Mouse (Mus musculus) forebrain, embryonic 12.5 days (tissue): ENCODE results near the gene Atrnl1. TPM values are rescaled to one million over a fixed set of nuclear protein-coding genes. Genes with fewer than 3 reads are reported as not detected.
A peak's percentile ranks its signal among the peaks of the same experiment; 100 is the strongest.

Source experiments
- ATAC-seq: fragments of 200-750 bp; cut with Nextera tagmentation; 2 replicates; pipeline ENCODE4 v1.8.0; 2017; ENCODE audit warnings: moderate TSS enrichment; ENCODE audit not compliant: low FRiP score
- H3K27ac ChIP-seq: fragments of 300-500 bp; sonication (generic); 2 replicates; pipeline ENCODE4 v1.5.1; 2016; ENCODE audit warnings: mild to moderate bottlenecking
- H3K27me3 ChIP-seq: fragments of 300-500 bp; sonication (generic); 2 replicates; pipeline ENCODE4 v1.6.1; 2016; ENCODE audit warnings: mild to moderate bottlenecking
- H3K36me3 ChIP-seq: fragments of 300-500 bp; sonication (generic); replicated peaks from 2 replicates; pipeline ENCODE4 v1.6.1; 2016; ENCODE audit warnings: mild to moderate bottlenecking
- H3K4me1 ChIP-seq: fragments of 300-500 bp; sonication (generic); 2 replicates; pipeline ENCODE4 v1.6.1; 2016
- H3K4me2 ChIP-seq: fragments of 300-500 bp; sonication (generic); 2 replicates; pipeline ENCODE4 v1.6.1; 2016; ENCODE audit warnings: mild to moderate bottlenecking, moderate library complexity
- H3K4me3 ChIP-seq: fragments of 300-500 bp; sonication (generic); replicated peaks from 2 replicates; pipeline ENCODE4 v1.5.1; 2016; ENCODE audit warnings: mild to moderate bottlenecking
- H3K9ac ChIP-seq: fragments of 300-500 bp; sonication (generic); 2 replicates; pipeline ENCODE4 v1.6.1; 2016; ENCODE audit warnings: mild to moderate bottlenecking
- H3K9me3 ChIP-seq: fragments of 300-500 bp; sonication (generic); 2 replicates; pipeline ENCODE4 v1.6.1; 2016
- WGBS: fragments of 180-500 bp; shearing (Covaris S2); methylation state at CpG from one replicate; pipeline ENCODE4 v1.1.7; 2016; 5-methylcytosine and 5-hydroxymethylcytosine counted together
- polyA plus RNA-seq: library from polyadenylated mRNA; unstranded; fragments of >200 nt; fragmentation: Nextera tagmentation; extraction: Ambion mirVana; gene quantifications from 2 replicates; pipeline ENCODE4 v1.2.1, GENCODE M21; 2016

Atrnl1 gene
- polyA plus RNA-seq, 1 experiment from 2014 or later = 7.8 TPM

DNA sequence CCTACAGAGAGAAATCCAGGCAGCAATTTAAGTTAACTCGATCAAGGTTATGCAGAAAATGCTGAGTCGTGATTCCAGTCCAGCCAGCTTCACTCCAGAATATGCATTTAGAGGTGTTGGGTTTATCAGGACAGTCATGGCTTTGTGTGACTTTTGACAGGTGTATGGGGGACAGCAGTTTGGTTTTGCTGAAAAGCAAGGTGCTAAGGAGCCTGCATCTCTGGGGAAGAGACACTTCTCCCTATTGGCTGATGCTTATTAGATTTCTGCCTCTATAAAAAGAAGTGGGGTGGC is 1.3 kb downstream of the Atrnl1 start:
- Histone ChIP-seq H3K9ac (peak overlapping the region; percentile 92), H3K9me3 (no peaks in the 10 kb centered on the region), H3K4me1 (peaks cover 35% of the 10 kb centered on the region), H3K4me3 (peak overlapping the region; percentile 94), H3K36me3 (no peaks in the 10 kb centered on the region), H3K27ac (no peak overlapping the region), H3K27me3 (no peaks in the 10 kb centered on the region), H3K4me2 (peak overlapping the region; percentile 100)
- 11% methylated on average over 2 of the region's 2 CpGs for WGBS
- no peak for ATAC-seq

DNA sequence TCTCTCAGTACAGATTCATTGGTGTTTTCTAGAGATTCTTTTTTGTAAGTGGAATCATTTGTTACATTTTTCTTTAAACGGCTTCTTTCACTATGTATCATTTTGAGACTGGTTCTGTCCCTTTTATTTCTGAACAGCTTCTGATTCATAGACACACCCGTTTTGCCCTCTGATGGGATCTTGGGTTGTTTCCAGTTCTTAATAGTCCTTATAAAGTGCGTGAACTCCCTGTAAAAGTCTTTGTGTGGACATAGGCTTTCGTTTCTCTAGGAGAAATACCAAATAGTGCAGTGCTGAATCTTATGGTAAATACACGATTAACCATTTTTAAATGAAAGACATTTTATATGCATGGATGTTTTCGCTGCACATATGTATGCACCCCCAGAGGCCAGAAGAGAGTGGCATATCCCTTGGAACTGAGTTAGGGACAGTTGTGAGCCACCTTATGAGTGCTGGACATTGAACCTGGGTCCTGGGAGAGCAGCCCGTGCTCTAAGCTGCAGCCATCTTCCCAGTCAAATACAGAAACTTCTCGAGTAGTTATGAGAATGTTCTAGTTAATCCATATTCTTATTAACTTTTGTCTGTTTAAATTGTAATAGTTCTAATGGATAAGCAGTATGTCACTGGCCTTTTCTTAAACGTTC is 5.3 kb downstream of the Atrnl1 start:
- Histone ChIP-seq H3K9me3 (no peaks in the 10 kb centered on the region), H3K27me3 (no peaks in the 10 kb centered on the region), H3K4me1 (peaks cover 21% of the 10 kb centered on the region), H3K4me2 (no peak overlapping the region), H3K9ac (no peak overlapping the region), H3K4me3 (no peak overlapping the region), H3K36me3 (peaks cover 5% of the 10 kb centered on the region; the same call in 1 of the 2 replicates), H3K27ac (no peak overlapping the region)
- ATAC-seq = no peak
- WGBS = 88% methylated on average over 9 of the region's 9 CpGs

DNA sequence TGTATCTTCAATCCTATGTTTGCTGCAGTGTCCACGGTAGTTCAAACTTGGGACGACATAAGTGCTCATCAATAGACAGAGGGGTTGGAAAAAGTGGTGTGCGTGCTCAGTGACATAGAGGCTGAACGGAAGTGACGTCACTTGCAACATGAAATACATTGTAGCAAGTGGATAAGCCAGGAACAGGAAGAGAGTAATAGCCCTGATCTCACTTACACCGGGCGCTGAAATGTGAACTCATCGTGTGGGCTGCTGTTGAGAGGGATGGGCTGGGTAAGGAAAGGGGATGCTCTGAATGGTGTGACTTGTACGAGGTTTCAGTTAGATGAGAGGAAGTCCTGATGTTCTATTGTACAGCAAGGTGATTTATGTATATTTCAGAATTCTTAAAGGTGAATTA is 8.3 kb downstream of the Atrnl1 start:
- ATAC-seq = no peak
- no peak overlapping the region for H3K27ac ChIP-seq
- H3K4me2 ChIP-seq = no peak overlapping the region
- H3K4me1 ChIP-seq = no peaks in the 10 kb centered on the region
- 89% methylated on average over 9 of the region's 9 CpGs for WGBS
- H3K36me3 ChIP-seq = peaks cover 5% of the 10 kb centered on the region; the same call in 1 of the 2 replicates
- no peaks in the 10 kb centered on the region for H3K27me3 ChIP-seq
- no peak overlapping the region for H3K9ac ChIP-seq
- H3K9me3 ChIP-seq = no peaks in the 10 kb centered on the region
- H3K4me3 ChIP-seq = no peak overlapping the region

DNA sequence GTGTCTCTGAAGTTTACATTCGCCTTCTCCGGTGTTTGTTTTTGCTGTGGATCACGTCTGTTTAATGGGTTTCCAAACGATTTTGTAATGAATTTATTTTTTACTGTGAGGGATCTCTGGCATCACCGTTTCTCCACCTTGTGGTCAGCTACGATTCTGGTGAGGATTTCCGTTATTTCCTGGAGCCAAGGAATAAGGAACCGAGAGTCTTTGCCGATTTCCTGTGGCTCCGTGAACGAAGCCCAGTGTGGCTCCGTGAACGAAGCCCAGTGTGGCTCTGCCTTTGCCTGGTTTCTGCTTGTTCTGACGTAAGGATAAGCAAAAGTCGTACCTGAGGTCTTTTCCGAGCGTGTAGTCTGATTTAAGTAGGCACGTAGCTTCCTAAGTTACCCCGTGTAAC is 11.0 kb downstream of the Atrnl1 start:
- Histone ChIP-seq H3K9ac (no peak overlapping the region), H3K36me3 (peaks cover 5% of the 10 kb centered on the region; the same call in 1 of the 2 replicates), H3K27ac (no peak overlapping the region), H3K27me3 (no peaks in the 10 kb centered on the region), H3K4me1 (no peaks in the 10 kb centered on the region), H3K4me2 (no peak overlapping the region), H3K9me3 (no peaks in the 10 kb centered on the region), H3K4me3 (no peak overlapping the region)
- WGBS = 94% methylated on average over 19 of the region's 19 CpGs
- ATAC-seq = no peak

- no peak overlapping the region for H3K4me2 ChIP-seq
- no peak for ATAC-seq
Measured at GRCm38 (mm10) chr19:57625738-57626137, 14.9 kb downstream of the Atrnl1 start.

DNA sequence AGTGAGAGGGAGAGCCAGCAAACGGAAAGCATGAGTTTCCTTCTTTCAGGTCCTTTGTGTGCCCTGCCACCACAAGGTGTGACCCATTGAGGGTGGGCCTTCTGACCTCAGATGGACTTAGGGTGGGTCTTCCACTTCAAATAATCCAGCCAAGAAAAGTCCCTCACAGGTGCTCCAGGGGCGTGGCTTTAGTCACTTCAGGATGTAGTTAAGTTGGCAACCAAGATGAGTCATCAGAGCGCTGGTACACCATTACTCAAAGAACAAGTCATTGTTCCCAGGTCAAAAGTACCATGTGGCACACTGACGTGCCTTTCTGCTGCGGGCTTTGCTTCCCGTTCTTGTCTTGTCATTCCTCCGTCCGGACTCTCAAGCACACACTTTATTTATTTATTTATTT is 16.4 kb downstream of the Atrnl1 start:
- 92% methylated on average over 8 of the region's 8 CpGs for WGBS
- ATAC-seq = no peak
- H3K4me2 ChIP-seq = no peak overlapping the region
- H3K9me3 ChIP-seq = no peaks in the 10 kb centered on the region
- no peaks in the 10 kb centered on the region for H3K27me3 ChIP-seq
- no peak overlapping the region for H3K9ac ChIP-seq
- no peaks in the 10 kb centered on the region for H3K4me1 ChIP-seq
- H3K36me3 ChIP-seq = no peaks in the 10 kb centered on the region
- H3K27ac ChIP-seq = no peak overlapping the region
- no peak overlapping the region for H3K4me3 ChIP-seq

More at GRCm38 (mm10) chr19:57625738-57626137, 14.9 kb downstream of the Atrnl1 start:
- Histone ChIP-seq H3K9ac (no peak overlapping the region), H3K9me3 (no peaks in the 10 kb centered on the region), H3K4me1 (no peaks in the 10 kb centered on the region), H3K4me3 (no peak overlapping the region), H3K36me3 (no peaks in the 10 kb centered on the region), H3K27ac (peak overlapping the region; percentile 66), H3K27me3 (no peaks in the 10 kb centered on the region)
- 83% methylated on average over 9 of the region's 9 CpGs for WGBS

- H3K4me1 ChIP-seq = no peaks in the 10 kb centered on the region
- H3K36me3 ChIP-seq = peaks cover 6% of the 10 kb centered on the region; the same call in 1 of the 2 replicates
- H3K27me3 ChIP-seq = no peaks in the 10 kb centered on the region
- H3K27ac ChIP-seq = no peak overlapping the region
- 94% methylated on average over 21 of the region's 21 CpGs for WGBS
- ATAC-seq = no peak
- H3K4me2 ChIP-seq = no peak overlapping the region
- no peaks in the 10 kb centered on the region for H3K9me3 ChIP-seq
- H3K9ac ChIP-seq = no peak overlapping the region
- H3K4me3 ChIP-seq = no peak overlapping the region
Measured at GRCm38 (mm10) chr19:57642536-57642935, 31.7 kb downstream of the Atrnl1 start.

- no peaks in the 10 kb centered on the region for H3K9me3 ChIP-seq
- peaks cover 6% of the 10 kb centered on the region; the same call in 1 of the 2 replicates for H3K36me3 ChIP-seq
- H3K4me3 ChIP-seq = no peak overlapping the region
- no peak overlapping the region for H3K27ac ChIP-seq
- no peaks in the 10 kb centered on the region for H3K27me3 ChIP-seq
- H3K9ac ChIP-seq = no peak overlapping the region
- WGBS = 74% methylated on average over 2 of the region's 2 CpGs
- no peak for ATAC-seq
- no peak overlapping the region for H3K4me2 ChIP-seq
- no peaks in the 10 kb centered on the region for H3K4me1 ChIP-seq
Measured at GRCm38 (mm10) chr19:57642980-57643379, 32.1 kb downstream of the Atrnl1 start.

DNA sequence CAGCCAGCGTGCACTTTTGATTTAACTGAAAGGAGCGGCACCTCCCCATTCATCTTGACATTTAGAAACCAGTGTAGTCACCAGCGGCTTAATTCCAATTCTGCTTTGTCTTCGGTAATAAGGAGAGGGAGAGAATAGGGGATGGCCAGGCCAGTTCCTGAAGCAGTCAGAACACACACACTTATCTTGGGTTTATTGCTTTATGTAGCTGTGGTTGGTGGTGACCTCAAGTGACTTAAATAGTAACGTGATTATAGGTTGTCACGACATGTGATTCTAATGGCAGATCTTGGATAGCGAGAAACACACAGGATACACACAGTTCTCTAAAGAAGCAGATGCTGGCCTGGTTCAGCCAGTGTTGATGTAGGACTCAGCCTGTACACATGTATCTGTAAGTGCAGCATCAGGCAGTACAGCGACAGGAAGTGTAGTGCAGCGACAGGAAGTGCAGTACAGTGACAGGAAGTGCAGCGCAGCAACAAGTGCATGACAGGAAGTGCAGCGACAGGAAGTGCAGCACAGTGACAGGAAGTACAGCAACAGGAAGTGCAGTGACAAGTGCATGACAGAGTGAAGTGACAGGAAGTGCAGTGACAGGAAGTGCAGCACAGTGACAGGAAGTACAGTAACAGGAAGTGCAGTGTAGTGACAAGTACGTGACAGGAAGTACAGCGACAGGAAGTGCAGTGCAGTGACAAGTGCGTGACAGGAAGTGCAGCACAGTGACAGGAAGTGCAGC is 37.5 kb downstream of the Atrnl1 start:
- no peaks in the 10 kb centered on the region for H3K4me1 ChIP-seq
- H3K27ac ChIP-seq = no peak overlapping the region
- peaks cover 3% of the 10 kb centered on the region; the same call in 1 of the 2 replicates for H3K9me3 ChIP-seq
- WGBS = 88% methylated on average over 14 of the region's 14 CpGs
- ATAC-seq = no peak; the same call in 1 of the 2 replicates
- no peaks in the 10 kb centered on the region for H3K36me3 ChIP-seq
- no peak overlapping the region for H3K9ac ChIP-seq
- H3K4me2 ChIP-seq = no peak overlapping the region
- H3K4me3 ChIP-seq = no peak overlapping the region
- H3K27me3 ChIP-seq = no peaks in the 10 kb centered on the region

DNA sequence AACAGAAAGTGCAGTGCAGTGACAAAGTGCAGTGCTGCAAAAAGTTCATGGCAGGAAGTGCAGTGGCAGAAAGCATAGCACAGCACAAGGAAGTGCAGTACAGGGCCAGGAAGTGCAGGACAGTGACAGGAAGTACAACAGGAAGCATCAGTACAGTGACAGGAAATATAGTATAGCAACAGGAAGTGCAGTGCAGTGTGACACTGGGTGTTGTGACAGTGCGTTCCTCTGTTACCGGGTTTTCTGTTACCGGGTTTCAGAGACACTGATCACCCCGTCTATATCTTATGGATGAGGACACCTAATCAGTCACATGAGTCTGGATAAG is 38.1 kb downstream of the Atrnl1 start:
- Histone ChIP-seq H3K4me1 (no peaks in the 10 kb centered on the region), H3K9ac (no peak overlapping the region), H3K27me3 (no peaks in the 10 kb centered on the region), H3K4me3 (no peak overlapping the region), H3K36me3 (no peaks in the 10 kb centered on the region), H3K27ac (no peak overlapping the region), H3K4me2 (no peak overlapping the region), H3K9me3 (peaks cover 3% of the 10 kb centered on the region; the same call in 1 of the 2 replicates)
- ATAC-seq = no peak; the same call in 1 of the 2 replicates
- over 99% methylated on average over 4 of the region's 4 CpGs for WGBS

DNA sequence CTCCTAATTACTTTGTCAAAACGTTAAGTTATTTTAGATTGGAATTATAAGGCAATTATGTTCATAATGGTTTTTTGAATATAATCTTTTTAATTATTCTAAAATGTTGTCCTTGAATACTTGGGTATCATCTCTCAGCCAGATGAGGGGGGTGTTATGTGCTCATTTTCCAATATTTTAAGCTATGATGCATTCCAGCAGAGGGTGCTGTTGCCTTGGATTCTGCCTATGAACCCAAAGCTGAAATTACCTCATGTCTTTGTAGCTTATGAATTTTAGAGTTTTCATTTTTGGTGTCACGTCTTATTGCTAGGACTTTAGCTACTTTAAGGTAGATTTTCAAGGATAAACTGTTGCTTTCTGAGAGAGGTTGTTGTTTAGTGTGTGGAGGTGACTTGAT is 44.2 kb downstream of the Atrnl1 start:
- Histone ChIP-seq H3K4me2 (no peak overlapping the region), H3K27me3 (no peaks in the 10 kb centered on the region), H3K4me3 (no peak overlapping the region), H3K9ac (no peak overlapping the region), H3K9me3 (no peaks in the 10 kb centered on the region), H3K4me1 (no peaks in the 10 kb centered on the region), H3K36me3 (peaks cover 9% of the 10 kb centered on the region), H3K27ac (no peak overlapping the region)
- ATAC-seq = no peak
- WGBS = 75% methylated on average over 2 of the region's 2 CpGs

DNA sequence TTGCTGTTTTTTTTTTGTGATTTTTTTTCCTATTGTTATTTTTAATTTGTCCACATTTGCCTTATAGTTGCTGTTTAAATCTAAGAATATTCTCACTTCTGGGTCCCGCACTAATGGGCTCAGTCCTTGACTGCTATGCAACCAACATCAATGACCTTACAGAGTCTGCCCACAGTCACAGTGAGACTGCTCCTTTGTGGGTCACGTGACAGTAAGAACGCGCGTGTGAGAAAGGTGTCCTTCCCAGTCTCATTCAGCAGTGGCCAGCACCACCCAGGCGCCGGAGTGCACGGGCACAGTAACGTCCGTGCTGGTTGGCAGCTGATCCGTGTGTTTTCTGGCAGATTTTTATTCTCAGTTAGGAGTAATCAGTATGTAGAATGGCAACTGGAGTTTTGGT is 44.7 kb downstream of the Atrnl1 start:
- Histone ChIP-seq H3K27ac (no peak overlapping the region), H3K9me3 (no peaks in the 10 kb centered on the region), H3K4me3 (no peak overlapping the region), H3K4me2 (no peak overlapping the region), H3K4me1 (no peaks in the 10 kb centered on the region), H3K27me3 (no peaks in the 10 kb centered on the region), H3K36me3 (peaks cover 9% of the 10 kb centered on the region), H3K9ac (no peak overlapping the region)
- ATAC-seq = no peak
- WGBS = 94% methylated on average over 11 of the region's 11 CpGs
